In genomic region chr7:19577877-19578414, GRCm38 (mm10) we compare ENCODE assay signal across 8 mouse cellular contexts. TPM values are rescaled to one million over a fixed set of nuclear protein-coding genes. Genes with fewer than 3 reads are reported as not detected.
DNase-seq lines count a peak whose midpoint lies in the region; ATAC-seq and TF ChIP-seq lines count a peak whose summit lies in the region.

No protein-coding gene starts in this region.

- 11% methylated on average over 10 of the region's 10 CpGs for WGBS in limb, embryonic 10.5 days
- WGBS in midbrain, embryonic 11.5 days: 20% methylated on average over 10 of the region's 10 CpGs

- H3K27me3 ChIP-seq in limb, embryonic 10.5 days (ENCODE audit: low read depth, poor library complexity, severe bottlenecking): peaks cover 68% of the 10 kb centered on the region
- peaks cover 45% of the 10 kb centered on the region for H3K27me3 ChIP-seq in midbrain, embryonic 11.5 days (ENCODE audit: control insufficient read depth, insufficient read depth, low read length)

- peak overlapping the region; percentile 53 for H3K4me2 ChIP-seq in midbrain, embryonic 11.5 days

- no peaks in the 10 kb centered on the region for H3K9me3 ChIP-seq in limb, embryonic 10.5 days (replicated peaks)
- H3K9me3 ChIP-seq in midbrain, embryonic 11.5 days (ENCODE audit: control insufficient read depth, low read length): no peaks in the 10 kb centered on the region

- intact Hi-C loops in left cerebral cortex, adult 2 months (cut with DNase I): no loop called here

- no peak for DNase-seq in left cerebral cortex, adult 2 months (ENCODE audit: extremely low spot score in 1 of 2, low spot score in 2 of 2)
- no peak for DNase-seq in left cerebral cortex, adult 8-10 months (ENCODE audit: low spot score in 2 of 2)
- no peak for DNase-seq in limb, embryonic 10.5 days (ENCODE audit: low spot score)
- peak; percentile 87 for DNase-seq in midbrain, embryonic 11.5 days (ENCODE audit: low spot score, missing footprints)
- no peak for DNase-seq in right cerebral cortex, adult 2 months (ENCODE audit: low spot score in 2 of 2)
- no peak for DNase-seq in right cerebral cortex, postnatal 25 days
- DNase-seq in gastrocnemius, postnatal 4 days (ENCODE audit: low spot score in 2 of 2): no peak

- H3K4me1 ChIP-seq in embryonic fibroblast, embryonic 13.5 days (ENCODE audit: control insufficient read depth, insufficient read depth, low read length): no peaks in the 10 kb centered on the region
- peaks cover 24% of the 10 kb centered on the region for H3K4me1 ChIP-seq in limb, embryonic 10.5 days
- peaks cover 6% of the 10 kb centered on the region for H3K4me1 ChIP-seq in midbrain, embryonic 11.5 days (ENCODE audit: control insufficient read depth, insufficient read depth, low read length)

- no peak for ATAC-seq in midbrain, embryonic 11.5 days (ENCODE audit: low FRiP score)

- H3K36me3 ChIP-seq in limb, embryonic 10.5 days: peaks cover 36% of the 10 kb centered on the region
- 0 out of 2 replicates have a peak, but pooled peaks cover 3% of the 10 kb centered on the region for H3K36me3 ChIP-seq in midbrain, embryonic 11.5 days (ENCODE audit: control insufficient read depth, insufficient read depth, low read length)

- H3K4me3 ChIP-seq in left cerebral cortex, adult 2 months: peak overlapping the region; percentile 49
- H3K4me3 ChIP-seq in embryonic fibroblast, embryonic 13.5 days (ENCODE audit: insufficient read depth, low read length): peak overlapping the region; percentile 36
- peak overlapping the region; percentile 59 for H3K4me3 ChIP-seq in limb, embryonic 10.5 days
- no peak overlapping the region; the same call in 1 of the 2 replicates for H3K4me3 ChIP-seq in midbrain, embryonic 11.5 days (ENCODE audit: low read depth, low read length)

- no peak for TF ChIP-seq POLR2A in embryonic fibroblast, embryonic 13.5 days (IDR thresholded peaks at IDR 0.05; ENCODE audit: low read depth, low read length)

- no peak overlapping the region for H3K9ac ChIP-seq in midbrain, embryonic 11.5 days (ENCODE audit: low read length)

- no peak overlapping the region for H3K27ac ChIP-seq in left cerebral cortex, adult 2 months
- H3K27ac ChIP-seq in embryonic fibroblast, embryonic 13.5 days (ENCODE audit: insufficient read depth, low read length): no peak overlapping the region
- no peak overlapping the region for H3K27ac ChIP-seq in limb, embryonic 10.5 days
- H3K27ac ChIP-seq in midbrain, embryonic 11.5 days (ENCODE audit: low read depth, low read length): no peak overlapping the region

- no peak for TF ChIP-seq CTCF in left cerebral cortex, adult 2 months (IDR thresholded peaks at IDR 0.05)
- TF ChIP-seq CTCF in embryonic fibroblast, embryonic 13.5 days (IDR thresholded peaks at IDR 0.05; ENCODE audit: borderline replicate concordance, insufficient read depth, low read length): no peak

RNA-seq across cellular contexts. Expression of gene Gemin7, which starts 0.6 kb away (rescaled TPM):
- 10 to 100 TPM; 50.1 to 50.8 TPM for total RNA-seq in left cerebral cortex, adult 2 months (2021)
- 10 to 100 TPM; 44.2 to 59.5 (median 51.3) TPM for total RNA-seq in left cerebral cortex, adult 8-10 months (2022)
- polyA plus RNA-seq in embryonic fibroblast, embryonic 13.5 days (2011; ENCODE audit: insufficient read length, low read depth, missing spikeins): 52.6 and 65.2 TPM in 2 replicates
- polyA plus RNA-seq in limb, embryonic 10.5 days (2016; fragmentation: Nextera tagmentation; extraction: Ambion mirVana): 196 and 201 TPM in 2 replicates
- polyA plus RNA-seq in midbrain, embryonic 11.5 days (2014; fragmentation: Nextera tagmentation; extraction: Ambion mirVana): 152 and 161 TPM in 2 replicates
- 10 to 100 TPM; 52.3 to 56.4 TPM for total RNA-seq in gastrocnemius, postnatal 4 days (2021)

RNA-seq across cellular contexts. Expression of gene Zfp296, which starts 0.9 kb away (rescaled TPM):
- total RNA-seq in left cerebral cortex, adult 2 months (2021): 1 to 10 TPM; 1.5 to 2.0 TPM
- total RNA-seq in left cerebral cortex, adult 8-10 months (2022): 1 to 10 TPM; 1.6 to 1.9 (median 1.8) TPM
- 1.5 and 1.8 TPM in 2 replicates for polyA plus RNA-seq in embryonic fibroblast, embryonic 13.5 days (2011; ENCODE audit: insufficient read length, low read depth, missing spikeins)
- polyA plus RNA-seq in limb, embryonic 10.5 days (2016; fragmentation: Nextera tagmentation; extraction: Ambion mirVana): 0.71 and 0.93 TPM in 2 replicates
- 0.10 and 0.20 TPM in 2 replicates for polyA plus RNA-seq in midbrain, embryonic 11.5 days (2014; fragmentation: Nextera tagmentation; extraction: Ambion mirVana)
- under 1 TPM in 1 of 2 experiments, not detected in 1; 0.17 TPM for total RNA-seq in gastrocnemius, postnatal 4 days (2021)

RNA-seq across cellular contexts. Expression of gene Ppp1r37, which starts 15.1 kb away (rescaled TPM):
- 100 to 1,000 TPM; 148 to 150 TPM for total RNA-seq in left cerebral cortex, adult 2 months (2021)
- total RNA-seq in left cerebral cortex, adult 8-10 months (2022): 100 to 1,000 TPM; 118 to 134 (median 124) TPM
- polyA plus RNA-seq in embryonic fibroblast, embryonic 13.5 days (2011; ENCODE audit: insufficient read length, low read depth, missing spikeins): 25.3 and 27.7 TPM in 2 replicates
- 25.9 and 27.2 TPM in 2 replicates for polyA plus RNA-seq in limb, embryonic 10.5 days (2016; fragmentation: Nextera tagmentation; extraction: Ambion mirVana)
- polyA plus RNA-seq in midbrain, embryonic 11.5 days (2014; fragmentation: Nextera tagmentation; extraction: Ambion mirVana): 2.8 and 3.0 TPM in 2 replicates
- 10 to 100 TPM; 44.7 to 46.6 TPM for total RNA-seq in gastrocnemius, postnatal 4 days (2021)

RNA-seq across cellular contexts. Expression of gene Clasrp, which starts 26.3 kb away (rescaled TPM):
- 10 to 100 TPM; 92.7 to 98.3 TPM for total RNA-seq in left cerebral cortex, adult 2 months (2021)
- 10 to 100 TPM; 74.8 to 89.4 (median 84.1) TPM for total RNA-seq in left cerebral cortex, adult 8-10 months (2022)
- 32.4 and 38.1 TPM in 2 replicates for polyA plus RNA-seq in embryonic fibroblast, embryonic 13.5 days (2011; ENCODE audit: insufficient read length, low read depth, missing spikeins)
- polyA plus RNA-seq in limb, embryonic 10.5 days (2016; fragmentation: Nextera tagmentation; extraction: Ambion mirVana): 59.0 and 63.4 TPM in 2 replicates
- polyA plus RNA-seq in midbrain, embryonic 11.5 days (2014; fragmentation: Nextera tagmentation; extraction: Ambion mirVana): 44.6 and 46.1 TPM in 2 replicates
- total RNA-seq in gastrocnemius, postnatal 4 days (2021): 10 to 100 TPM; 29.9 to 32.8 TPM

RNA-seq across cellular contexts. Expression of gene Relb, which starts 51.3 kb away (rescaled TPM):
- total RNA-seq in left cerebral cortex, adult 2 months (2021): 1 to 10 TPM; 7.2 to 7.7 TPM
- total RNA-seq in left cerebral cortex, adult 8-10 months (2022): 1 to 10 TPM; 5.6 to 7.2 (median 6.4) TPM
- 15.4 and 17.9 TPM in 2 replicates for polyA plus RNA-seq in embryonic fibroblast, embryonic 13.5 days (2011; ENCODE audit: insufficient read length, low read depth, missing spikeins)
- 3.8 and 4.2 TPM in 2 replicates for polyA plus RNA-seq in limb, embryonic 10.5 days (2016; fragmentation: Nextera tagmentation; extraction: Ambion mirVana)
- 3.7 and 4.3 TPM in 2 replicates for polyA plus RNA-seq in midbrain, embryonic 11.5 days (2014; fragmentation: Nextera tagmentation; extraction: Ambion mirVana)
- total RNA-seq in gastrocnemius, postnatal 4 days (2021): 10 to 100 TPM; 10.4 to 10.7 TPM
